Mouse (Mus musculus): ENCODE data around the gene Ormdl3. TPM values are rescaled to one million over a fixed set of nuclear protein-coding genes. Genes with fewer than 3 reads are reported as not detected.

Ormdl3 gene
- polyA plus RNA-seq, 1 experiment from 2014 or later, result 8.0 TPM

GRCm38 (mm10) chr11:98582030-98582388 lies 5.2 kb downstream of the Ormdl3 start:
- WGBS, result 79% methylated on average over 8 of the region's 8 CpGs
- Histone ChIP-seq H3K9ac (replicated peaks; ENCODE audit: low read length) (no peak overlapping the region), H3K36me3 (replicated peaks; ENCODE audit: control insufficient read depth, insufficient read depth, low read depth, low read length) (no peaks in the 10 kb centered on the region; the same call in none of the 2 replicates), H3K4me3 (ENCODE audit: low read depth, low read length) (no peak overlapping the region), H3K9me3 (replicated peaks; ENCODE audit: control insufficient read depth, low read length) (no peaks in the 10 kb centered on the region), H3K4me1 (ENCODE audit: control insufficient read depth, insufficient read depth, low read length) (no peaks in the 10 kb centered on the region; the same call in 1 of the 2 replicates), H3K4me2 (ENCODE audit: low read depth, low read length) (no peak overlapping the region), H3K27me3 (ENCODE audit: control insufficient read depth, insufficient read depth, low read length) (no peaks in the 10 kb centered on the region), H3K27ac (replicated peaks; ENCODE audit: low read depth, low read length) (no peak overlapping the region; the same call in 1 of the 2 replicates)
- no peak for ATAC-seq (replicated peaks; ENCODE audit: insufficient number of reproducible peaks, low FRiP score, low TSS enrichment, low read depth)
- DNase-seq (ENCODE audit: low spot score), result no peak

GRCm38 (mm10) chr11:98581286-98582029 lies 5.7 kb downstream of the Ormdl3 start:
- H3K9ac ChIP-seq (replicated peaks; ENCODE audit: low read length), result no peak overlapping the region
- ATAC-seq (replicated peaks; ENCODE audit: insufficient number of reproducible peaks, low FRiP score, low TSS enrichment, low read depth), result no peak
- no peak overlapping the region for H3K27ac ChIP-seq (replicated peaks; ENCODE audit: low read depth, low read length)
- no peaks in the 10 kb centered on the region for H3K27me3 ChIP-seq (ENCODE audit: control insufficient read depth, insufficient read depth, low read length)
- no peaks in the 10 kb centered on the region; the same call in 1 of the 2 replicates for H3K4me1 ChIP-seq (ENCODE audit: control insufficient read depth, insufficient read depth, low read length)
- no peak for DNase-seq (ENCODE audit: low spot score)
- H3K9me3 ChIP-seq (replicated peaks; ENCODE audit: control insufficient read depth, low read length), result no peaks in the 10 kb centered on the region
- 69% methylated on average over 17 of the region's 17 CpGs for WGBS
- H3K36me3 ChIP-seq (replicated peaks; ENCODE audit: control insufficient read depth, insufficient read depth, low read depth, low read length), result no peaks in the 10 kb centered on the region; the same call in none of the 2 replicates
- H3K4me2 ChIP-seq (ENCODE audit: low read depth, low read length), result no peak overlapping the region
- H3K4me3 ChIP-seq (ENCODE audit: low read depth, low read length), result no peak overlapping the region

- Histone ChIP-seq H3K4me1 (ENCODE audit: control insufficient read depth, insufficient read depth, low read length) (no peaks in the 10 kb centered on the region), H3K4me2 (ENCODE audit: low read depth, low read length) (no peak overlapping the region; the same call in 1 of the 2 replicates), H3K27me3 (ENCODE audit: control insufficient read depth, insufficient read depth, low read length) (no peaks in the 10 kb centered on the region), H3K9me3 (replicated peaks; ENCODE audit: control insufficient read depth, low read length) (no peaks in the 10 kb centered on the region), H3K27ac (replicated peaks; ENCODE audit: low read depth, low read length) (no peak overlapping the region), H3K36me3 (replicated peaks; ENCODE audit: control insufficient read depth, insufficient read depth, low read depth, low read length) (no peaks in the 10 kb centered on the region; the same call in none of the 2 replicates), H3K4me3 (ENCODE audit: low read depth, low read length) (no peak overlapping the region), H3K9ac (replicated peaks; ENCODE audit: low read length) (no peak overlapping the region)
- no peak for ATAC-seq (replicated peaks; ENCODE audit: insufficient number of reproducible peaks, low FRiP score, low TSS enrichment, low read depth)
- DNase-seq (ENCODE audit: low spot score), result no peak
- WGBS, result 76% methylated on average over 16 of the region's 16 CpGs
These were observed 6.7 kb downstream of the Ormdl3 start for GRCm38 (mm10) chr11:98580301-98581121.

DNA sequence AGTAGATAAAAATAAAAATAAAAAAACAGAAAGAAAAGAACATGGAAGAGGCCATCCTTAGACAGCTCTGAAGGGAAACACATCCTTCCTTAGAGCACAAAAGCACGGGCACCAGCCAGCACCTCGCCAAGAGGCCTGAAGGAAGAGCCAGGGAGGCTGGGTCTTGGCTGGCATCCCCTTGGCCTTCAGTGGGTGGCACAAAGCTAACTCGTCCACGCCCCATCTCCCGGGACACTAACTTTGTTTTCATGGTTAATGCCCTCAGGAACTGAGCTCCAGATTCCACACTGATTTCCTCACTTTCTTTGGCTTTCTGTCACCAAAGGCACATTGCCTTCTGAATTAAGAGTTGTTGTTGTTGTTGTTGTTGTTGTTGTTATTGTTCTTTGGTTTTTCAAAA lies 9.4 kb downstream of the Ormdl3 start:
- DNase-seq (ENCODE audit: low spot score) (no peak), ATAC-seq (replicated peaks; ENCODE audit: insufficient number of reproducible peaks, low FRiP score, low TSS enrichment, low read depth) (no peak)
- WGBS, result 70% methylated on average over 5 of the region's 5 CpGs

DNA sequence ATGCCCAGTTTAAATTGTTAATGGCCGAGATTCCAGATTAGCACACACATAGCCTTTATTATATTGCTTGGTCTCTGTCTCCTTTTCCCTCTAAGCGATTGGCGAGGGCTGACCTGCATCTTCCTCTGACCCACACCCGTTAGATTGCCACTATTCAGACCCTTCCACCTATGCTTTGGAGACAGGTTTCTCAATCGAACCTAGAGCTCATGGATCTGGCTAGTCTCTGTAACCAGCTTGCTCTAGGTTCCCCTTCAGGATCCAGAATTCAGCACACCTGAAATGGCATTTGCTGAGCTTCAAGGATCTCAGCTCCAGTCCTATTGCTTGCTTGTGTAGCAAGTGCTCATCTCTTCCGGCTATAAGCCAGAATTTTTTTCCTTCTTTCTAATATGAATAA lies 17.7 kb downstream of the Ormdl3 start:
- DNase-seq (ENCODE audit: low spot score) (no peak), ATAC-seq (replicated peaks; ENCODE audit: insufficient number of reproducible peaks, low FRiP score, low TSS enrichment, low read depth) (no peak)
- Histone ChIP-seq H3K36me3 (replicated peaks; ENCODE audit: control insufficient read depth, insufficient read depth, low read depth, low read length) (no peaks in the 10 kb centered on the region), H3K27me3 (ENCODE audit: control insufficient read depth, insufficient read depth, low read length) (no peaks in the 10 kb centered on the region), H3K4me2 (ENCODE audit: low read depth, low read length) (no peak overlapping the region), H3K4me1 (ENCODE audit: control insufficient read depth, insufficient read depth, low read length) (no peaks in the 10 kb centered on the region), H3K4me3 (ENCODE audit: low read depth, low read length) (no peak overlapping the region), H3K9me3 (replicated peaks; ENCODE audit: control insufficient read depth, low read length) (no peaks in the 10 kb centered on the region), H3K27ac (replicated peaks; ENCODE audit: low read depth, low read length) (no peak overlapping the region), H3K9ac (replicated peaks; ENCODE audit: low read length) (no peak overlapping the region)
- WGBS, result 77% methylated on average over 6 of the region's 6 CpGs

More for the DNA sequence above, 9.4 kb downstream of the Ormdl3 start:
- no peaks in the 10 kb centered on the region for H3K9me3 ChIP-seq (replicated peaks; ENCODE audit: control insufficient read depth, low read length)
- H3K4me1 ChIP-seq (ENCODE audit: control insufficient read depth, insufficient read depth, low read length), result no peaks in the 10 kb centered on the region
- no peaks in the 10 kb centered on the region; the same call in 1 of the 2 replicates for H3K36me3 ChIP-seq (replicated peaks; ENCODE audit: control insufficient read depth, insufficient read depth, low read depth, low read length)
- H3K9ac ChIP-seq (replicated peaks; ENCODE audit: low read length), result no peak overlapping the region
- no peak overlapping the region for H3K27ac ChIP-seq (replicated peaks; ENCODE audit: low read depth, low read length)
- H3K4me3 ChIP-seq (ENCODE audit: low read depth, low read length), result no peak overlapping the region
- H3K4me2 ChIP-seq (ENCODE audit: low read depth, low read length), result no peak overlapping the region
- no peaks in the 10 kb centered on the region for H3K27me3 ChIP-seq (ENCODE audit: control insufficient read depth, insufficient read depth, low read length)

GRCm38 (mm10) chr11:98568326-98568725 lies 18.8 kb downstream of the Ormdl3 start:
- no peak overlapping the region for H3K4me3 ChIP-seq (ENCODE audit: low read depth, low read length)
- H3K27me3 ChIP-seq (ENCODE audit: control insufficient read depth, insufficient read depth, low read length), result no peaks in the 10 kb centered on the region
- H3K27ac ChIP-seq (replicated peaks; ENCODE audit: low read depth, low read length), result no peak overlapping the region
- H3K9ac ChIP-seq (replicated peaks; ENCODE audit: low read length), result no peak overlapping the region
- no peaks in the 10 kb centered on the region for H3K4me1 ChIP-seq (ENCODE audit: control insufficient read depth, insufficient read depth, low read length)
- WGBS, result 89% methylated on average over 8 of the region's 8 CpGs
- peak; percentile 25 for DNase-seq (ENCODE audit: low spot score)
- H3K4me2 ChIP-seq (ENCODE audit: low read depth, low read length), result no peak overlapping the region
- ATAC-seq (replicated peaks; ENCODE audit: insufficient number of reproducible peaks, low FRiP score, low TSS enrichment, low read depth), result no peak
- H3K9me3 ChIP-seq (replicated peaks; ENCODE audit: control insufficient read depth, low read length), result no peaks in the 10 kb centered on the region
- H3K36me3 ChIP-seq (replicated peaks; ENCODE audit: control insufficient read depth, insufficient read depth, low read depth, low read length), result no peaks in the 10 kb centered on the region

DNA sequence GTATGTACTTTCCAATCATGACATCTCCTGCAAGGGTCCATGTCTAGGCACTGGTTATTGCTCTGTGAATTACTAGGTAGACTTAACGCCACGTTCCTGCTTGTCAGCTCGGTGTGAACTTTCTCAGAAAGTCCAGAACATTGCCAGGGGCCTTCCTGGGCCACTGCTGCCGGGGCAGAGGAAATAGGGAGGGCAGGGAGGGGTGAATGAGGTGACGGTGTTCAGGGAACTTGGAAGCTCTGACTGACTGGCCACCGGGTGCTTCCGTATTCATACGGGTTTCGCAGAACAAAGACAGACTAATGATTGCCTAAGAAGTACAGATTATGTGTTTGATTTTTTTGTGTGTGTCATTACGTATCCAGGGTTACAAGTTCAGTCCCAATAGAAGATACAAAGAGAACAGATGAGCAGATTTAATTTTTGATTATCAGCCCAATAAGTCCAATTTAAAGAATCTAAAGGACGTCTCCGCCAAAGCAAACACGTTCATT lies 23.2 kb downstream of the Ormdl3 start:
- WGBS, result 70% methylated on average over 13 of the region's 13 CpGs
- H3K9ac ChIP-seq (replicated peaks; ENCODE audit: low read length), result no peak overlapping the region
- DNase-seq (ENCODE audit: low spot score), result no peak
- H3K27ac ChIP-seq (replicated peaks; ENCODE audit: low read depth, low read length), result no peak overlapping the region
- H3K9me3 ChIP-seq (replicated peaks; ENCODE audit: control insufficient read depth, low read length), result no peaks in the 10 kb centered on the region
- H3K4me3 ChIP-seq (ENCODE audit: low read depth, low read length), result no peak overlapping the region
- ATAC-seq (replicated peaks; ENCODE audit: insufficient number of reproducible peaks, low FRiP score, low TSS enrichment, low read depth), result no peak
- no peaks in the 10 kb centered on the region for H3K36me3 ChIP-seq (replicated peaks; ENCODE audit: control insufficient read depth, insufficient read depth, low read depth, low read length)
- H3K4me1 ChIP-seq (ENCODE audit: control insufficient read depth, insufficient read depth, low read length), result no peaks in the 10 kb centered on the region
- H3K27me3 ChIP-seq (ENCODE audit: control insufficient read depth, insufficient read depth, low read length), result no peaks in the 10 kb centered on the region
- H3K4me2 ChIP-seq (ENCODE audit: low read depth, low read length), result no peak overlapping the region

DNA sequence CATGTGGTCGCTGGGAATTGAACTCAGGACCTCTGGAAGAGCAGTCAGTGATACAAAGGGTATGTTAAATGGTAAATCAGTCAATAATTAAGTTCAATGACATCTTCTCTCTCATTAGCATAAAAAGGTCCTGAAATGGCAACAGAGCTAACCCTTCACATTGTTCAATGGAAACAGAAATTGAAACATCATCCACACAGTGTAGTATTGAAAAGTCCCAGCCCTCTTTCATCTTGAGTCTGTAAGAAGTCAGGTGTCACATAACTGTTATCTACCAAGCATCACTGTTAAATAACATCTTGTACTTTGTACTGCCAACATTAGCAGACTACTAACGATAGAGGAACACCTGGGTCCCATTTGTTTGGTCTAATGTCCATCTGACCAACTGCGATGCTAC lies 24.1 kb downstream of the Ormdl3 start:
- Histone ChIP-seq H3K9ac (replicated peaks; ENCODE audit: low read length) (no peak overlapping the region), H3K4me2 (ENCODE audit: low read depth, low read length) (no peak overlapping the region), H3K27me3 (ENCODE audit: control insufficient read depth, insufficient read depth, low read length) (no peaks in the 10 kb centered on the region), H3K4me3 (ENCODE audit: low read depth, low read length) (no peak overlapping the region), H3K27ac (replicated peaks; ENCODE audit: low read depth, low read length) (no peak overlapping the region), H3K36me3 (replicated peaks; ENCODE audit: control insufficient read depth, insufficient read depth, low read depth, low read length) (no peaks in the 10 kb centered on the region), H3K9me3 (replicated peaks; ENCODE audit: control insufficient read depth, low read length) (no peaks in the 10 kb centered on the region), H3K4me1 (ENCODE audit: control insufficient read depth, insufficient read depth, low read length) (no peaks in the 10 kb centered on the region)
- WGBS, result 80% methylated on average over 3 of the region's 3 CpGs
- ATAC-seq (replicated peaks; ENCODE audit: insufficient number of reproducible peaks, low FRiP score, low TSS enrichment, low read depth), result no peak
- DNase-seq (ENCODE audit: low spot score), result no peak

All from embryonic facial prominence, embryonic 11.5 days (tissue).